Mouse (Mus musculus) lung, postnatal 0 days (tissue): ENCODE measurements around the gene Mybpc2.

Experiments used
- CTCF ChIP-seq: IDR thresholded peaks from 2 replicates; pipeline ENCODE4 v1.5.1; 2016; ENCODE audit warnings: antibody characterized with exemption, mild to moderate bottlenecking
- EP300 ChIP-seq: IDR thresholded peaks from 2 replicates; pipeline ENCODE4 v1.6.1; 2016; ENCODE audit warnings: antibody characterized with exemption, mild to moderate bottlenecking, control low read depth

DNA sequence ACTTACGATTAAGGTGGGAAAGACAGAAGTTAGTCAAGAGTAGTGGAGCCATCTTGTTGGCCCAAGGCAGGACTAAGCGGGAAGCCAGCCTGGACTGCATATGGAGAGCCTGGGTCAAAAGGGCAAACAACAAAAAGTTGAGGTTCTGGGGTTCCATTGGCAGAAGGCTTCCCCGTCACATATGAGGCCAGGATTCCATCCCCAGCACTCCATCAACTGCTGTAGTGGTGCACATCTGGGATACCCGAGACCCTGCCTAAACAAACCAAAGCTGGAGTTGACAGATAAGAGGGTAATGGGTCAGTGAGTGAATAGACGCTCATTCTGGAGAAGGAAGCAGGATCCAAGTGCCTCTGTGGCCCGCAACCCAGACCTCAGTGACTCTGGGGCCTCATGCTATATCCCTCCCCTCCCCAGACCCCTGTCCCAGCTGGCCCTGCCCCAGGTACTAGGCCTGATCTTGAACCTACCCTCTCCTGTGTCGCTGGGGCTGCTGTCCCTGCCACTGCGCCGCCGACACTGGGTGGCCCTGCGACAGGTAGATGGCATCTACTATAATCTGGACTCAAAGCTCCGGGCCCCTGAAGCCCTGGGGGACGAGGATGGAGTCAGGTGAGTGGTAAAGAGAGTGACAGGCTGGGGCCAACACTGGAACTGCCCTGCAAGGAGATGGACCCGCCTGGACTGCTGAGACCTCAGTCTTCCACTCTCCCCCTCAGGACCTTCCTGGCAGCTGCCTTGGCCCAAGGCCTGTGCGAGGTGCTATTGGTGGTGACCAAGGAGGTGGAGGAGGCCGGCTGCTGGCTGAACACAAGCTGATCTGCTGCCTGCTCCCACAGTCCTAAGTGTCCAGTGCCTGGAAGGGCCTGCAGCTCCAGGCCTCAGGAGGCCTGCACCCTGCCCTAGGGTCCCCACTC, 53.5 kb downstream of the Mybpc2 start:
- no peak for TF ChIP-seq CTCF
- no peak for TF ChIP-seq EP300
